Mouse (Mus musculus) midbrain, postnatal 0 days (tissue): ENCODE data around the gene Gm17018. TPM values are rescaled to one million over a fixed set of nuclear protein-coding genes. Genes with fewer than 3 reads are reported as not detected.
A peak's percentile ranks its signal among the peaks of the same experiment; 100 is the strongest.

Experiments
- ATAC-seq: fragments of 200-750 bp; cut with Nextera tagmentation; 2 replicates; pipeline ENCODE4 v1.8.0; 2017; ENCODE audit warnings: moderate number of reproducible peaks, mild to moderate bottlenecking, moderate TSS enrichment, moderate library complexity; ENCODE audit not compliant: low FRiP score
- DNase-seq: peaks from one replicate; pipeline ENCODE4 v3.0.0-alpha.2; 2015; ENCODE audit warnings: low spot score
- H3K27ac ChIP-seq: fragments of 300-500 bp; sonication (generic); 2 replicates; pipeline ENCODE4 v1.5.1; 2014; ENCODE audit warnings: low read depth, mild to moderate bottlenecking, low read length, mixed read lengths
- H3K27me3 ChIP-seq: fragments of 300-500 bp; sonication (generic); 2 replicates; pipeline ENCODE4 v1.6.1; 2014; ENCODE audit warnings: low read length, control low read depth, mixed read lengths; ENCODE audit not compliant: insufficient read depth
- H3K36me3 ChIP-seq: fragments of 300-500 bp; sonication (generic); 2 replicates; pipeline ENCODE4 v1.6.1; 2014; ENCODE audit warnings: low read length, control low read depth, mixed read lengths; ENCODE audit not compliant: insufficient read depth
- H3K4me1 ChIP-seq: fragments of 300-500 bp; sonication (generic); 2 replicates; pipeline ENCODE4 v1.6.1; 2014; ENCODE audit warnings: mild to moderate bottlenecking, control low read depth, antibody characterized with exemption, low read length, mixed read lengths; ENCODE audit not compliant: insufficient read depth
- H3K4me2 ChIP-seq: fragments of 300-500 bp; sonication (generic); 2 replicates; pipeline ENCODE4 v1.6.1; 2014; ENCODE audit warnings: low read depth, mild to moderate bottlenecking, low read length, mixed read lengths; ENCODE audit not compliant: poor library complexity, severe bottlenecking
- H3K4me3 ChIP-seq: fragments of 300-500 bp; sonication (generic); 2 replicates; pipeline ENCODE4 v1.5.1; 2014; ENCODE audit warnings: low read depth, mild to moderate bottlenecking, low read length, moderate library complexity
- H3K9ac ChIP-seq: fragments of 300-500 bp; sonication (generic); replicated peaks from 2 replicates; pipeline ENCODE4 v1.6.1; 2014; ENCODE audit warnings: mild to moderate bottlenecking, low read length, moderate library complexity, mixed read lengths; ENCODE audit not compliant: poor library complexity, severe bottlenecking
- H3K9me3 ChIP-seq: fragments of 300-500 bp; sonication (generic); 2 replicates; pipeline ENCODE4 v1.6.1; 2016; ENCODE audit warnings: low read length, control low read depth
- CTCF ChIP-seq: IDR thresholded peaks from 2 replicates; pipeline ENCODE4 v1.5.1; 2016; ENCODE audit warnings: antibody characterized with exemption, mild to moderate bottlenecking
- WGBS: fragments of 180-500 bp; shearing (Covaris S2); extraction: QIAGEN DNeasy Blood & Tissue Kit; methylation state at CpG from one replicate; pipeline ENCODE4 v1.1.7; 2014; 5-methylcytosine and 5-hydroxymethylcytosine counted together
- polyA plus RNA-seq: library from polyadenylated mRNA; unstranded; fragments of >200 nt; fragmentation: Nextera tagmentation; extraction: Ambion mirVana; gene quantifications from 2 replicates; pipeline ENCODE4 v1.2.1, GENCODE M21; 2015
- total RNA-seq: library from RNA; depleted of rRNA; stranded (reverse); fragments of >200 nt; gene quantifications from 2 replicates; pipeline ENCODE4 v1.2.3, GENCODE M21; 2014; rRNA removed

Gm17018 gene
- total and polyA plus RNA-seq, 2 experiments from 2014 or later: 15.7 to 84.4 TPM

- Histone ChIP-seq H3K9me3 (no peaks in the 10 kb centered on the region), H3K9ac (no peak overlapping the region), H3K27me3 (no peaks in the 10 kb centered on the region), H3K36me3 (peaks cover 27% of the 10 kb centered on the region), H3K4me1 (no peaks in the 10 kb centered on the region), H3K27ac (no peak overlapping the region), H3K4me3 (no peak overlapping the region), H3K4me2 (no peak overlapping the region)
- no peak for ATAC-seq
- TF ChIP-seq CTCF: no peak
- DNase-seq: no peak
- WGBS: 27% methylated on average over 3 of the region's 3 CpGs
These were observed 66.6 kb downstream of the Gm17018 start for GRCm38 (mm10) chr19:45627036-45627435.

- H3K9ac ChIP-seq: no peak overlapping the region
- no peaks in the 10 kb centered on the region for H3K9me3 ChIP-seq
- H3K27me3 ChIP-seq: no peaks in the 10 kb centered on the region
- no peaks in the 10 kb centered on the region for H3K4me1 ChIP-seq
- ATAC-seq (no peak), DNase-seq (no peak)
- no peak overlapping the region for H3K4me2 ChIP-seq
- 51% methylated on average over 6 of the region's 6 CpGs for WGBS
- TF ChIP-seq CTCF: no peak
- H3K4me3 ChIP-seq: no peak overlapping the region
- peaks cover 24% of the 10 kb centered on the region for H3K36me3 ChIP-seq
- H3K27ac ChIP-seq: no peak overlapping the region
These were observed 68.2 kb downstream of the Gm17018 start for GRCm38 (mm10) chr19:45628649-45629048.

GRCm38 (mm10) chr19:45629219-45629618, 68.8 kb downstream of the Gm17018 start:
- no peaks in the 10 kb centered on the region for H3K27me3 ChIP-seq
- peak; percentile 51 for TF ChIP-seq CTCF
- H3K4me3 ChIP-seq: no peak overlapping the region
- ATAC-seq (no peak), DNase-seq (no peak)
- no peak overlapping the region for H3K9ac ChIP-seq
- 93% methylated on average over 3 of the region's 3 CpGs for WGBS
- no peaks in the 10 kb centered on the region for H3K4me1 ChIP-seq
- no peak overlapping the region for H3K4me2 ChIP-seq
- H3K27ac ChIP-seq: no peak overlapping the region
- peaks cover 30% of the 10 kb centered on the region for H3K36me3 ChIP-seq
- H3K9me3 ChIP-seq: no peaks in the 10 kb centered on the region

Other genes starting within 250 kb of the Gm17018 start
- gene Btrc, start 196.9 kb upstream of the Gm17018 start, total RNA-seq: 60.1 and 66.6 TPM in 2 replicates
- 51.4 and 52.8 TPM in 2 replicates for gene Btrc, start 196.9 kb upstream of the Gm17018 start, polyA plus RNA-seq
- gene Poll, start 84 bp upstream of the Gm17018 start, total RNA-seq: 9.9 and 12.1 TPM in 2 replicates
- 8.9 and 10.4 TPM in 2 replicates for gene Poll, start 84 bp upstream of the Gm17018 start, polyA plus RNA-seq
- 30.9 and 41.8 TPM in 2 replicates for gene Fbxw4, start 99.7 kb downstream of the Gm17018 start, total RNA-seq
- gene Fbxw4, start 99.7 kb downstream of the Gm17018 start, polyA plus RNA-seq: 5.6 and 6.0 TPM in 2 replicates
- 1.3 TPM in 1 of 2 replicates, not detected in the other for gene Fgf8, start 182.3 kb downstream of the Gm17018 start, total RNA-seq
- gene Fgf8, start 182.3 kb downstream of the Gm17018 start, polyA plus RNA-seq: not detected in 2 replicates
- 26.1 and 40.2 TPM in 2 replicates for gene Npm3, start 189.0 kb downstream of the Gm17018 start, total RNA-seq
- gene Npm3, start 189.0 kb downstream of the Gm17018 start, polyA plus RNA-seq: 5.6 and 6.5 TPM in 2 replicates
- 145 and 210 TPM in 2 replicates for gene Mgea5, start 223.2 kb downstream of the Gm17018 start, total RNA-seq
- 55.9 and 78.2 TPM in 2 replicates for gene Mgea5, start 223.2 kb downstream of the Gm17018 start, polyA plus RNA-seq